Mouse (Mus musculus): ENCODE results near the gene Krtap4-2. TPM values are rescaled to one million over a fixed set of nuclear protein-coding genes. Genes with fewer than 3 reads are reported as not detected.

The Krtap4-2 gene
- polyA plus RNA-seq, 1 experiment from 2014 or later: not detected

Other genes with a start within 250 kb of the Krtap4-2 start
- 625 and 642 TPM in 2 replicates for gene Krt10, start 245.7 kb downstream of the Krtap4-2 start, polyA plus RNA-seq (2015; fragmentation: Nextera tagmentation; extraction: Ambion mirVana)
- gene Krt12, start 212.8 kb downstream of the Krtap4-2 start, polyA plus RNA-seq (2015; fragmentation: Nextera tagmentation; extraction: Ambion mirVana): 0.15 and 0.61 TPM in 2 replicates
- gene Krt20, start 196.9 kb downstream of the Krtap4-2 start, polyA plus RNA-seq (2015; fragmentation: Nextera tagmentation; extraction: Ambion mirVana): 0.20 and 0.32 TPM in 2 replicates
- gene Krt23, start 141.9 kb downstream of the Krtap4-2 start, polyA plus RNA-seq (2015; fragmentation: Nextera tagmentation; extraction: Ambion mirVana): 23.0 and 24.2 TPM in 2 replicates
- 0.15 TPM in 1 of 2 replicates, not detected in the other for gene Krt39, start 113.7 kb downstream of the Krtap4-2 start, polyA plus RNA-seq (2015; fragmentation: Nextera tagmentation; extraction: Ambion mirVana)
- not detected in 2 replicates for gene Krt40, start 91.9 kb downstream of the Krtap4-2 start, polyA plus RNA-seq (2015; fragmentation: Nextera tagmentation; extraction: Ambion mirVana)
- gene Krtap3-3, start 84.2 kb downstream of the Krtap4-2 start, polyA plus RNA-seq (2015; fragmentation: Nextera tagmentation; extraction: Ambion mirVana): 4.0 and 5.6 TPM in 2 replicates
- gene Krtap3-2, start 78.2 kb downstream of the Krtap4-2 start, polyA plus RNA-seq (2015; fragmentation: Nextera tagmentation; extraction: Ambion mirVana): 0.24 TPM in 1 of 2 replicates, not detected in the other
- not detected in 2 replicates for gene Gm11939, start 75.6 kb downstream of the Krtap4-2 start, polyA plus RNA-seq (2015; fragmentation: Nextera tagmentation; extraction: Ambion mirVana)
- gene Krtap3-1, start 68.5 kb downstream of the Krtap4-2 start, polyA plus RNA-seq (2015; fragmentation: Nextera tagmentation; extraction: Ambion mirVana): 6.4 and 15.3 TPM in 2 replicates
- gene Krtap1-5, start 54.1 kb downstream of the Krtap4-2 start, polyA plus RNA-seq (2015; fragmentation: Nextera tagmentation; extraction: Ambion mirVana): 0.22 TPM in 1 of 2 replicates, not detected in the other
- gene Krtap1-4, start 51.4 kb downstream of the Krtap4-2 start, polyA plus RNA-seq (2015; fragmentation: Nextera tagmentation; extraction: Ambion mirVana): not detected in 2 replicates
- not detected in 2 replicates for gene Krtap1-3, start 43.7 kb downstream of the Krtap4-2 start, polyA plus RNA-seq (2015; fragmentation: Nextera tagmentation; extraction: Ambion mirVana)
- not detected in 2 replicates for gene Krtap9-3, start 37.0 kb downstream of the Krtap4-2 start, polyA plus RNA-seq (2015; fragmentation: Nextera tagmentation; extraction: Ambion mirVana)
- not detected in 2 replicates for gene Gm11938, start 31.8 kb downstream of the Krtap4-2 start, polyA plus RNA-seq (2015; fragmentation: Nextera tagmentation; extraction: Ambion mirVana)
- not detected in 2 replicates for gene Gm11937, start 24.9 kb downstream of the Krtap4-2 start, polyA plus RNA-seq (2015; fragmentation: Nextera tagmentation; extraction: Ambion mirVana)
- gene Krtap2-4, start 20.2 kb downstream of the Krtap4-2 start, polyA plus RNA-seq (2015; fragmentation: Nextera tagmentation; extraction: Ambion mirVana): not detected in 2 replicates
- not detected in 2 replicates for gene Gm11562, start 14.6 kb downstream of the Krtap4-2 start, polyA plus RNA-seq (2015; fragmentation: Nextera tagmentation; extraction: Ambion mirVana)
- not detected in 2 replicates for gene Krtap4-1, start 6.8 kb downstream of the Krtap4-2 start, polyA plus RNA-seq (2015; fragmentation: Nextera tagmentation; extraction: Ambion mirVana)
- gene Krtap4-7, start 9.0 kb upstream of the Krtap4-2 start, polyA plus RNA-seq (2015; fragmentation: Nextera tagmentation; extraction: Ambion mirVana): not detected in 2 replicates
- not detected in 2 replicates for gene Gm11555, start 15.2 kb upstream of the Krtap4-2 start, polyA plus RNA-seq (2015; fragmentation: Nextera tagmentation; extraction: Ambion mirVana)
- gene Gm11563, start 23.9 kb upstream of the Krtap4-2 start, polyA plus RNA-seq (2015; fragmentation: Nextera tagmentation; extraction: Ambion mirVana): not detected in 2 replicates
- gene Krtap4-6, start 30.9 kb upstream of the Krtap4-2 start, polyA plus RNA-seq (2015; fragmentation: Nextera tagmentation; extraction: Ambion mirVana): not detected in 2 replicates
- not detected in 2 replicates for gene Gm14190, start 55.7 kb upstream of the Krtap4-2 start, polyA plus RNA-seq (2015; fragmentation: Nextera tagmentation; extraction: Ambion mirVana)
- not detected in 2 replicates for gene Gm14180, start 99.2 kb upstream of the Krtap4-2 start, polyA plus RNA-seq (2015; fragmentation: Nextera tagmentation; extraction: Ambion mirVana)
- not detected in 2 replicates for gene Gm11595, start 137.8 kb upstream of the Krtap4-2 start, polyA plus RNA-seq (2015; fragmentation: Nextera tagmentation; extraction: Ambion mirVana)
- gene Krtap4-8, start 145.6 kb upstream of the Krtap4-2 start, polyA plus RNA-seq (2015; fragmentation: Nextera tagmentation; extraction: Ambion mirVana): not detected in 2 replicates
- gene Krtap4-9, start 150.1 kb upstream of the Krtap4-2 start, polyA plus RNA-seq (2015; fragmentation: Nextera tagmentation; extraction: Ambion mirVana): not detected in 2 replicates
- gene Gm11596, start 158.4 kb upstream of the Krtap4-2 start, polyA plus RNA-seq (2015; fragmentation: Nextera tagmentation; extraction: Ambion mirVana): not detected in 2 replicates
- gene Gm11569, start 163.8 kb upstream of the Krtap4-2 start, polyA plus RNA-seq (2015; fragmentation: Nextera tagmentation; extraction: Ambion mirVana): not detected in 2 replicates
- not detected in 2 replicates for gene Gm11554, start 169.4 kb upstream of the Krtap4-2 start, polyA plus RNA-seq (2015; fragmentation: Nextera tagmentation; extraction: Ambion mirVana)
- not detected in 2 replicates for gene Krtap4-13, start 174.8 kb upstream of the Krtap4-2 start, polyA plus RNA-seq (2015; fragmentation: Nextera tagmentation; extraction: Ambion mirVana)
- gene Gm11564, start 180.6 kb upstream of the Krtap4-2 start, polyA plus RNA-seq (2015; fragmentation: Nextera tagmentation; extraction: Ambion mirVana): not detected in 2 replicates
- gene 2300003K06Rik, start 203.0 kb upstream of the Krtap4-2 start, polyA plus RNA-seq (2015; fragmentation: Nextera tagmentation; extraction: Ambion mirVana): not detected in 2 replicates
- not detected in 2 replicates for gene Krtap4-16, start 216.5 kb upstream of the Krtap4-2 start, polyA plus RNA-seq (2015; fragmentation: Nextera tagmentation; extraction: Ambion mirVana)
- gene Gm11568, start 222.8 kb upstream of the Krtap4-2 start, polyA plus RNA-seq (2015; fragmentation: Nextera tagmentation; extraction: Ambion mirVana): not detected in 2 replicates
- not detected in 2 replicates for gene Gm11559, start 229.4 kb upstream of the Krtap4-2 start, polyA plus RNA-seq (2015; fragmentation: Nextera tagmentation; extraction: Ambion mirVana)
- not detected in 2 replicates for gene Krtap9-1, start 238.3 kb upstream of the Krtap4-2 start, polyA plus RNA-seq (2015; fragmentation: Nextera tagmentation; extraction: Ambion mirVana)
- gene Gm11567, start 244.1 kb upstream of the Krtap4-2 start, polyA plus RNA-seq (2015; fragmentation: Nextera tagmentation; extraction: Ambion mirVana): not detected in 2 replicates

Data from limb, embryonic 15.5 days (tissue).